Mouse (Mus musculus): ENCODE measurements around the gene Fgd2. TPM values are rescaled to one million over a fixed set of nuclear protein-coding genes. Genes with fewer than 3 reads are reported as not detected.
"Not testable (repeated sequence)": the region's sequence is repeated elsewhere in the genome, so short reads cannot be mapped to it uniquely, and the experiment has no call there.

Fgd2 gene
- polyA plus RNA-seq, 1 experiment from 2014 or later: 10.5 TPM

- Histone ChIP-seq H3K9me3 (no peaks in the 10 kb centered on the region), H3K27me3 (replicated peaks) (no peaks in the 10 kb centered on the region), H3K4me2 (replicated peaks) (no peak overlapping the region), H3K27ac (no peak overlapping the region), H3K36me3 (no peaks in the 10 kb centered on the region), H3K9ac (no peak overlapping the region), H3K4me3 (replicated peaks) (no peak overlapping the region), H3K4me1 (replicated peaks) (peaks cover 3% of the 10 kb centered on the region)
- WGBS: 81% methylated on average over 4 of the region's 4 CpGs
- no peak for ATAC-seq
Measured at GRCm38 (mm10) chr17:29380241-29380640, 19.5 kb downstream of the Fgd2 start.

- WGBS: 18% methylated on average over 7 of the region's 7 CpGs
- no peak overlapping the region for H3K9ac ChIP-seq
Measured at GRCm38 (mm10) chr17:29381472-29381871, 20.8 kb downstream of the Fgd2 start.

GRCm38 (mm10) chr17:29382417-29382816 is 21.7 kb downstream of the Fgd2 start:
- no peak overlapping the region for H3K9ac ChIP-seq
- peaks cover 3% of the 10 kb centered on the region for H3K4me1 ChIP-seq (replicated peaks)
- no peaks in the 10 kb centered on the region for H3K27me3 ChIP-seq (replicated peaks)
- no peaks in the 10 kb centered on the region for H3K36me3 ChIP-seq
- no peak for ATAC-seq
- WGBS: 57% methylated on average over 11 of the region's 11 CpGs
- no peak overlapping the region for H3K4me3 ChIP-seq (replicated peaks)
- H3K4me2 ChIP-seq (replicated peaks): no peak overlapping the region
- H3K9me3 ChIP-seq: no peaks in the 10 kb centered on the region
- no peak overlapping the region for H3K27ac ChIP-seq

More at GRCm38 (mm10) chr17:29381472-29381871, 20.8 kb downstream of the Fgd2 start:
- Histone ChIP-seq H3K27me3 (replicated peaks) (no peaks in the 10 kb centered on the region), H3K27ac (no peak overlapping the region), H3K4me3 (replicated peaks) (no peak overlapping the region), H3K4me2 (replicated peaks) (no peak overlapping the region), H3K9me3 (no peaks in the 10 kb centered on the region), H3K36me3 (no peaks in the 10 kb centered on the region), H3K4me1 (replicated peaks) (peaks cover 3% of the 10 kb centered on the region)
- ATAC-seq: peak; percentile 64

- Histone ChIP-seq H3K27ac (no peak overlapping the region), H3K4me2 (replicated peaks) (no peak overlapping the region), H3K4me3 (replicated peaks) (no peak overlapping the region), H3K27me3 (replicated peaks) (no peaks in the 10 kb centered on the region), H3K9ac (no peak overlapping the region), H3K4me1 (replicated peaks) (peaks cover 3% of the 10 kb centered on the region), H3K9me3 (no peaks in the 10 kb centered on the region), H3K36me3 (no peaks in the 10 kb centered on the region)
- no peak for ATAC-seq
- WGBS: 68% methylated on average over 9 of the region's 9 CpGs
Measured at GRCm38 (mm10) chr17:29383923-29384322, 23.2 kb downstream of the Fgd2 start.

- 34% methylated on average over 5 of the region's 5 CpGs for WGBS
- H3K27ac ChIP-seq: no peak overlapping the region
- no peaks in the 10 kb centered on the region for H3K27me3 ChIP-seq (replicated peaks)
- H3K4me3 ChIP-seq (replicated peaks): no peak overlapping the region
- no peak overlapping the region for H3K9ac ChIP-seq
- no peak overlapping the region for H3K4me2 ChIP-seq (replicated peaks)
- no peaks in the 10 kb centered on the region for H3K9me3 ChIP-seq
- no peaks in the 10 kb centered on the region for H3K36me3 ChIP-seq
- peaks cover 3% of the 10 kb centered on the region for H3K4me1 ChIP-seq (replicated peaks)
- peak; percentile 66; the same call in 1 of the 2 replicates for ATAC-seq
Measured at GRCm38 (mm10) chr17:29384850-29385438, 24.2 kb downstream of the Fgd2 start.

GRCm38 (mm10) chr17:29385746-29386145 is 25.0 kb downstream of the Fgd2 start:
- H3K9me3 ChIP-seq: no peaks in the 10 kb centered on the region
- peaks cover 3% of the 10 kb centered on the region for H3K4me1 ChIP-seq (replicated peaks)
- H3K4me3 ChIP-seq (replicated peaks): no peak overlapping the region
- no peaks in the 10 kb centered on the region for H3K36me3 ChIP-seq
- no peak for ATAC-seq
- H3K9ac ChIP-seq: no peak overlapping the region
- H3K27ac ChIP-seq: no peak overlapping the region
- no peak overlapping the region for H3K4me2 ChIP-seq (replicated peaks)
- 64% methylated on average over 6 of the region's 6 CpGs for WGBS
- H3K27me3 ChIP-seq (replicated peaks): no peaks in the 10 kb centered on the region

GRCm38 (mm10) chr17:29388978-29389377 is 28.3 kb downstream of the Fgd2 start:
- Histone ChIP-seq H3K9ac (no peak overlapping the region), H3K36me3 (no peaks in the 10 kb centered on the region), H3K4me1 (replicated peaks) (peaks cover 6% of the 10 kb centered on the region), H3K4me3 (replicated peaks) (no peak overlapping the region), H3K27ac (no peak overlapping the region), H3K9me3 (no peaks in the 10 kb centered on the region), H3K4me2 (replicated peaks) (no peak overlapping the region), H3K27me3 (replicated peaks) (no peaks in the 10 kb centered on the region)
- ATAC-seq: no peak
- 81% methylated on average over 11 of the region's 11 CpGs for WGBS

- Histone ChIP-seq H3K9me3 (no peaks in the 10 kb centered on the region), H3K36me3 (no peaks in the 10 kb centered on the region), H3K4me2 (replicated peaks) (no peak overlapping the region), H3K9ac (no peak overlapping the region), H3K4me3 (replicated peaks) (no peak overlapping the region), H3K27ac (no peak overlapping the region), H3K4me1 (replicated peaks) (peaks cover 11% of the 10 kb centered on the region), H3K27me3 (replicated peaks) (no peaks in the 10 kb centered on the region)
- no peak for ATAC-seq
- 67% methylated on average over 8 of the region's 8 CpGs for WGBS
Measured at GRCm38 (mm10) chr17:29391280-29391679, 30.6 kb downstream of the Fgd2 start.

GRCm38 (mm10) chr17:29393335-29394089 is 32.8 kb downstream of the Fgd2 start:
- Histone ChIP-seq H3K4me1 (replicated peaks) (peaks cover 23% of the 10 kb centered on the region), H3K9me3 (no peaks in the 10 kb centered on the region), H3K27ac (no peak overlapping the region), H3K9ac (no peak overlapping the region), H3K27me3 (replicated peaks) (no peaks in the 10 kb centered on the region), H3K4me2 (replicated peaks) (no peak overlapping the region), H3K36me3 (no peaks in the 10 kb centered on the region), H3K4me3 (replicated peaks) (no peak overlapping the region)
- no peak for ATAC-seq
- WGBS: 65% methylated on average over 14 of the region's 14 CpGs

- H3K27me3 ChIP-seq (replicated peaks): no peaks in the 10 kb centered on the region
- no peak overlapping the region for H3K9ac ChIP-seq
- no peaks in the 10 kb centered on the region for H3K9me3 ChIP-seq
- ATAC-seq: no peak
- WGBS: 48% methylated on average over 9 of the region's 9 CpGs
- H3K27ac ChIP-seq: no peak overlapping the region
- no peaks in the 10 kb centered on the region for H3K36me3 ChIP-seq
- H3K4me1 ChIP-seq (replicated peaks): peaks cover 31% of the 10 kb centered on the region
- no peak overlapping the region for H3K4me2 ChIP-seq (replicated peaks)
- no peak overlapping the region for H3K4me3 ChIP-seq (replicated peaks)
Measured at GRCm38 (mm10) chr17:29394106-29394760, 33.5 kb downstream of the Fgd2 start.

GRCm38 (mm10) chr17:29394761-29395160 is 34.0 kb downstream of the Fgd2 start:
- peaks cover 33% of the 10 kb centered on the region for H3K4me1 ChIP-seq (replicated peaks)
- not testable (repeated sequence) for H3K27me3 ChIP-seq (replicated peaks); H3K4me3 ChIP-seq (replicated peaks); H3K9me3 ChIP-seq; H3K27ac ChIP-seq; H3K4me2 ChIP-seq (replicated peaks); ATAC-seq; H3K9ac ChIP-seq; H3K36me3 ChIP-seq
- 80% methylated on average over 2 of the region's 2 CpGs for WGBS

GRCm38 (mm10) chr17:29395381-29395780 is 34.7 kb downstream of the Fgd2 start:
- Histone ChIP-seq H3K4me2 (replicated peaks) (0 out of 2 replicates have a peak overlapping the region, but pooled peaks have one; percentile 11), H3K9me3 (no peaks in the 10 kb centered on the region), H3K4me3 (replicated peaks) (no peak overlapping the region), H3K36me3 (no peaks in the 10 kb centered on the region), H3K27me3 (replicated peaks) (no peaks in the 10 kb centered on the region), H3K9ac (no peak overlapping the region), H3K27ac (no peak overlapping the region), H3K4me1 (replicated peaks) (peaks cover 33% of the 10 kb centered on the region)
- no peak for ATAC-seq
- whole genome bisulfite sequencing: 61% methylated on average over 7 of the region's 7 CpGs

All from intestine, embryonic 15.5 days (tissue).